Mouse (Mus musculus) stomach, embryonic 14.5 days (tissue): Measurements from ENCODE around the gene Trnp1. TPM values are rescaled to one million over a fixed set of nuclear protein-coding genes. Genes with fewer than 3 reads are reported as not detected.
A peak's percentile ranks its signal among the peaks of the same experiment; 100 is the strongest.

Source experiments
- ATAC-seq: fragments of 200-750 bp; cut with Nextera tagmentation; 2 replicates; pipeline ENCODE4 v1.8.0; 2017; ENCODE audit warnings: low read depth, moderate TSS enrichment; ENCODE audit not compliant: insufficient number of reproducible peaks, insufficient read depth, low FRiP score
- H3K27ac ChIP-seq: fragments of 300-500 bp; sonication (generic); 2 replicates; pipeline ENCODE4 v1.5.1; 2014; ENCODE audit warnings: mild to moderate bottlenecking, low read length, moderate library complexity, mixed read lengths
- H3K27me3 ChIP-seq: fragments of 300-500 bp; sonication (generic); 2 replicates; pipeline ENCODE4 v1.6.1; 2014; ENCODE audit warnings: low read length, control low read depth, mixed read lengths; ENCODE audit not compliant: control insufficient read depth, insufficient read depth
- H3K36me3 ChIP-seq: fragments of 300-500 bp; sonication (generic); 2 replicates; pipeline ENCODE4 v1.6.1; 2014; ENCODE audit warnings: mild to moderate bottlenecking, control low read depth, low read length, moderate library complexity, mixed read lengths; ENCODE audit not compliant: control insufficient read depth, insufficient read depth
- H3K4me1 ChIP-seq: fragments of 300-500 bp; sonication (generic); 2 replicates; pipeline ENCODE4 v1.6.1; 2014; ENCODE audit warnings: low read length, control low read depth, mixed read lengths; ENCODE audit not compliant: control insufficient read depth, insufficient read depth
- H3K4me2 ChIP-seq: fragments of 300-500 bp; sonication (generic); replicated peaks from 2 replicates; pipeline ENCODE4 v1.6.1; 2014; ENCODE audit warnings: low read depth, low read length, control low read depth
- H3K4me3 ChIP-seq: fragments of 300-500 bp; sonication (generic); 2 replicates; pipeline ENCODE4 v1.5.1; 2014; ENCODE audit warnings: low read depth, low read length, control low read depth
- H3K9ac ChIP-seq: fragments of 300-500 bp; sonication (generic); replicated peaks from 2 replicates; pipeline ENCODE4 v1.6.1; 2014; ENCODE audit warnings: low read depth, mild to moderate bottlenecking, control low read depth, low read length, moderate library complexity, mixed read lengths
- H3K9me3 ChIP-seq: fragments of 300-500 bp; sonication (generic); 2 replicates; pipeline ENCODE4 v1.6.1; 2016; ENCODE audit warnings: low read depth, low read length, control low read depth; ENCODE audit not compliant: control insufficient read depth
- WGBS: fragments of 180-500 bp; shearing (Covaris S2); extraction: QIAGEN DNeasy Blood & Tissue Kit; methylation state at CpG from one replicate; pipeline ENCODE4 v1.1.7; 2014; 5-methylcytosine and 5-hydroxymethylcytosine counted together
- polyA plus RNA-seq: library from polyadenylated mRNA; unstranded; fragments of >200 nt; fragmentation: Nextera tagmentation; extraction: Ambion mirVana; gene quantifications from 2 replicates; pipeline ENCODE4 v1.2.1, GENCODE M21; 2014

Trnp1 gene
- polyA plus RNA-seq, 1 experiment from 2014 or later: 2.5 TPM

GRCm38 (mm10) chr4:133489489-133490245, 8.7 kb downstream of the Trnp1 start:
- Histone ChIP-seq H3K9ac (no peak overlapping the region), H3K4me2 (no peak overlapping the region), H3K4me1 (peaks cover 4% of the 10 kb centered on the region), H3K27me3 (no peaks in the 10 kb centered on the region), H3K9me3 (no peaks in the 10 kb centered on the region), H3K4me3 (no peak overlapping the region), H3K27ac (no peak overlapping the region), H3K36me3 (no peaks in the 10 kb centered on the region)
- ATAC-seq: no peak
- WGBS: 68% methylated on average over 4 of the region's 4 CpGs

- H3K27ac ChIP-seq: peak overlapping the region; percentile 39; the same call in 1 of the 2 replicates
- ATAC-seq: peak; percentile 44; the same call in 1 of the 2 replicates
Measured at GRCm38 (mm10) chr4:133488619-133489392, 9.5 kb downstream of the Trnp1 start.

GRCm38 (mm10) chr4:133486673-133487357, 11.5 kb downstream of the Trnp1 start:
- Histone ChIP-seq H3K4me1 (peaks cover 9% of the 10 kb centered on the region), H3K36me3 (no peaks in the 10 kb centered on the region), H3K4me3 (no peak overlapping the region), H3K4me2 (no peak overlapping the region), H3K27me3 (0 out of 2 replicates have a peak, but pooled peaks cover 2% of the 10 kb centered on the region), H3K9ac (no peak overlapping the region), H3K9me3 (no peaks in the 10 kb centered on the region), H3K27ac (no peak overlapping the region)
- WGBS: 93% methylated on average over 26 of the region's 26 CpGs
- no peak for ATAC-seq

More at GRCm38 (mm10) chr4:133488619-133489392, 9.5 kb downstream of the Trnp1 start:
- WGBS: 71% methylated on average over 20 of the region's 20 CpGs
- H3K27me3 ChIP-seq: no peaks in the 10 kb centered on the region
- no peaks in the 10 kb centered on the region for H3K9me3 ChIP-seq
- no peak overlapping the region for H3K9ac ChIP-seq
- no peak overlapping the region for H3K4me3 ChIP-seq
- no peak overlapping the region for H3K4me2 ChIP-seq
- no peaks in the 10 kb centered on the region for H3K36me3 ChIP-seq
- H3K4me1 ChIP-seq: peaks cover 9% of the 10 kb centered on the region

GRCm38 (mm10) chr4:133485691-133486425, 12.5 kb downstream of the Trnp1 start:
- peaks cover 6% of the 10 kb centered on the region; the same call in 1 of the 2 replicates for H3K27me3 ChIP-seq
- no peak for ATAC-seq
- 79% methylated on average over 28 of the region's 28 CpGs for WGBS
- H3K36me3 ChIP-seq: no peaks in the 10 kb centered on the region
- no peak overlapping the region for H3K4me3 ChIP-seq
- no peak overlapping the region for H3K9ac ChIP-seq
- H3K4me1 ChIP-seq: peaks cover 9% of the 10 kb centered on the region
- H3K27ac ChIP-seq: no peak overlapping the region
- H3K9me3 ChIP-seq: no peaks in the 10 kb centered on the region
- no peak overlapping the region for H3K4me2 ChIP-seq

GRCm38 (mm10) chr4:133484266-133485025, 13.9 kb downstream of the Trnp1 start:
- Histone ChIP-seq H3K9ac (no peak overlapping the region), H3K4me3 (no peak overlapping the region)

DNA sequence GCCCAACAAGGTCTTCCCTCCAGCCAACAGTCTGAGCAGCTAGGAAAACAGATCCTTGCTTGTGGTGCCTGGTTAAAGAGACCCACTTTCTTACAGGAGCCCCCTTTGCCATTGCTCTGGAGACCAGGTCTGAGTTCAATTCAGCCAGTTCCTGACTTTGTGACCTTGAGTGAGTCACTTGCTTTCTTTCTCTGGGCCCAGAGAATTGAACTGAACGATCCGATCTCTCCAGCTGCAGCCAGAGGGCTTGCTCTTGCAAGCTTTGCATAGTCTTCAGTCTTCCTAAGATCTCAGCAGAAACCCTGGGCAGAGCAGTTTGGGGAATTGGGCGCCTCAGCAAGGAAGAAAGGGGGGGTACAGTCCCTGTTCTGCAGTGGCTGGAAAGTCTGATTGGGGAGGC, 15.9 kb downstream of the Trnp1 start:
- peaks cover 11% of the 10 kb centered on the region for H3K4me1 ChIP-seq
- WGBS: 75% methylated on average over 3 of the region's 3 CpGs
- no peak overlapping the region for H3K9ac ChIP-seq
- H3K9me3 ChIP-seq: no peaks in the 10 kb centered on the region
- no peak overlapping the region for H3K27ac ChIP-seq
- H3K4me2 ChIP-seq: no peak overlapping the region
- ATAC-seq: no peak
- H3K4me3 ChIP-seq: no peak overlapping the region
- H3K36me3 ChIP-seq: no peaks in the 10 kb centered on the region
- peaks cover 14% of the 10 kb centered on the region; the same call in 1 of the 2 replicates for H3K27me3 ChIP-seq

More at GRCm38 (mm10) chr4:133484266-133485025, 13.9 kb downstream of the Trnp1 start:
- Histone ChIP-seq H3K27me3 (peaks cover 14% of the 10 kb centered on the region; the same call in 1 of the 2 replicates), H3K4me2 (peak overlapping the region; percentile 28), H3K9me3 (no peaks in the 10 kb centered on the region), H3K27ac (peak overlapping the region; percentile 7; the same call in 1 of the 2 replicates), H3K36me3 (no peaks in the 10 kb centered on the region), H3K4me1 (peaks cover 11% of the 10 kb centered on the region)
- ATAC-seq: no peak
- 8% methylated on average over 22 of the region's 22 CpGs for WGBS

DNA sequence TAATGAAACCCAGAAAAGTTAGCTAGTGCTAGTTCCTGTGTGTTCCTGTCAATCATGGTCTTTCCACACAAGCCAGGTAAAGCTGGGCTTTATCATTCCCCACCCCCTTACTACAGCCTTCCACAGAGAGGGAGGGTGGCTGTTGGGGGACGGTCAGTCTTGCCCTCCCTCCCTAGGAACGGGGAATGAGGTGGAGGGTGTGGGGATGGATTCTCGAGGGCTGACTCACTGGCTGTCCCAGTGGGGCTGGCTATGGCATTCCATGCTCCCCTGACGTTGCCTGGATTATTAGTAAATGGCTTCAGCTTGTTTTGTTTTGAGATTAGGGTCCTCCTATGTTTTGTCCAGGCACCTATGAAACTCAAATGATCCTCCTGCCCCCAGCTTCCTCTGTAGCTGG, 16.9 kb downstream of the Trnp1 start:
- no peaks in the 10 kb centered on the region for H3K36me3 ChIP-seq
- peaks cover 11% of the 10 kb centered on the region for H3K4me1 ChIP-seq
- no peaks in the 10 kb centered on the region for H3K9me3 ChIP-seq
- H3K4me3 ChIP-seq: no peak overlapping the region
- H3K27ac ChIP-seq: no peak overlapping the region
- no peak for ATAC-seq
- WGBS: 10% methylated on average over 4 of the region's 4 CpGs
- no peak overlapping the region for H3K4me2 ChIP-seq
- peaks cover 14% of the 10 kb centered on the region; the same call in 1 of the 2 replicates for H3K27me3 ChIP-seq
- H3K9ac ChIP-seq: no peak overlapping the region
